Mouse (Mus musculus) gastrocnemius, postnatal 4 days (tissue): ENCODE measurements around the gene Naga. TPM values are rescaled to one million over a fixed set of nuclear protein-coding genes. Genes with fewer than 3 reads are reported as not detected.
"Not testable (repeated sequence)": the region's sequence is repeated elsewhere in the genome, so short reads cannot be mapped to it uniquely, and the experiment has no call there.

Experiments
- DNase-seq, 2 experiments: peaks; one replicate each; pipeline ENCODE4 v3.0.0; 2021 to 2022; ENCODE audit warnings: low spot score in 2 of 2, mixed read lengths in 2 of 2
- long read RNA-seq, 2 experiments: library from polyadenylated mRNA; stranded (forward); transcript quantifications; one replicate each; pipeline ENCODE4 v2.0.0; 2021
- total RNA-seq, 2 experiments: library from RNA; stranded (reverse); gene quantifications; 2 replicates each; pipeline ENCODE4 v1.2.3; 2021

Gene Naga
- 10 to 100 TPM; 42.0 to 44.4 TPM for total RNA-seq
- long read RNA-seq, experiment 1, transcript Naga-201 (10 exons, 1,913 nt) = major isoform, 27 of 34 reads
- long read RNA-seq, experiment 1, partial matches to known transcripts = 3 of 34 reads
- long read RNA-seq, experiment 1, other reads (novel, unspliced or antisense) = 3 of 34 reads
- long read RNA-seq, experiment 2, transcript Naga-201 (10 exons, 1,913 nt) = major isoform, 18 of 23 reads
- long read RNA-seq, experiment 2, partial matches to known transcripts = 3 of 23 reads
- long read RNA-seq, experiment 2, other reads (novel, unspliced or antisense) = 1 of 23 reads

DNA sequence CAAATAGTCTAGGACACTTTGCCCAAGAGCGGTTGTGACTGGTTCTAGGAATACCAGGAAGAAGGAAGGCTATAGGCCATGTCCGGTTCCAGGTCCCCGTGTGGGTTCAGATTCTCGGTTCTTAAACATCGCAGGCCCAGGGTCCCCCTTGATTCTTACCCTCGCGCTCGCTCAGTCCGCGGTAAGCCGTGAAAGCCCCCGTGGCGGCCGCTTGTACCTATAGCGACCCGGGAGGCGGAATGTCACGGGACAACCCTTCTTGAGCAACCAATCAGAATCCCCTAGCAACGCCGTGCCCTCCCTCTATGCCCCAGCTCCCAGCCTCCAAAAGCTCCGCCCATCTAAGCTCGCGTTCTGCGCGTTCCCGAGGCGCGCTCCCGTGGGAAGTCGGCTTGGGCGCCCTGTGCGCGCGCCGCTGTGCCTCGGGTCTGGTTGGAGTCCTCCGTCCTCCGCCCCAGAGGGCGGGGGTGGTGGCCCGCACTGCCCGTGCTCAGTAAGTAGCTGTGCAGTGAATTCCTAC, at the start of gene Naga, which contains the start of the genes Pheta2 and Smdt1:
TSS of gene Naga (minus strand) at position 333 of the 520 bp plus-strand sequence.
TSS of gene Pheta2 (plus strand) at position 350 of the 520 bp plus-strand sequence.
TSS of gene Smdt1 (plus strand) at position 367 of the 520 bp plus-strand sequence.
- peak; percentile 90 to 97 for DNase-seq

- no peak for DNase-seq
Measured at GRCm38 (mm10) chr15:82385729-82386128, 47.0 kb upstream of the Naga start.

DNA sequence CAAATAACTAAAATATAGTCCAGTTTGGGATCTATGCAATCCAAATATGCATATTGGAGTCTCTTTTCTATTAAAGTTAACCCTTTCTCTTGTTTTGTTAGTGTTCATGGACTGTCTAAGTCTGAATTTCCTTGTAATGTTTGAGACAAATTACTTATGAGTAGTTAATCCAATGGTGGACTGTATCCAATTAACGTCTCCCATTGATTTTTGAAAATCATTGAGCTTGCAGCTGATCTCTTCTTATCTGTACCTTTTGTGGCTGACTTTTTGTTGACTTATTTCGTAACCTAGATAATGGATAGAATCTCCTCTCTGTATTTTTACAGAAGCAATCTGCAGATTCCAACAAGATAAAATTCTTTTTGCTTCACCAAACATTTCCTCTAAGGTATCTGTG, 43.7 kb upstream of the Naga start:
- DNase-seq = no peak

- no peak for DNase-seq
Measured at GRCm38 (mm10) chr15:82380714-82381062, 42.0 kb upstream of the Naga start.

GRCm38 (mm10) chr15:82379871-82380713, 41.4 kb upstream of the Naga start, which contains the start of gene Cyp2d22:
Gene Cyp2d22, minus strand, starts transcription at chr15:82380260.
- peak in 1 of 2 experiments; percentile 62 for DNase-seq

DNA sequence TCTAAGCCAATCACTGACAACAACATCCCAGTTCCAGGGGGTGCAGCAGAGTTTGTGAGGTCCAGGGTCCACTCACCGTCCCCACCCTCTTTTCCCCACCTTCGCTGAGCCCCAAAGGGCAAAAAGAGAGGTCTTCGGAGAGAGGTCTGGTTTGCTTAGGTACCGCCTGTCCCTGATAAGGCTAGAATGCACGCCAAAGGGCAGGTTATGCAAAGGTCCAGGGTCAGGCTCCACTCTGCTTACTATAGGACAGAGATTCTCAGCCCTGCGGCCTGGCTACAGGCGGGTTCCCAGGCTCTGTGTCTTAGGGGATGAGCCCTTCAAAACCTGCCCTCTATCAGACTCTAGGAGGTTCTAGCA, 40.8 kb upstream of the Naga start:
- no peak for DNase-seq

- DNase-seq = no peak
Measured at GRCm38 (mm10) chr15:82378261-82379180, 39.8 kb upstream of the Naga start.

DNA sequence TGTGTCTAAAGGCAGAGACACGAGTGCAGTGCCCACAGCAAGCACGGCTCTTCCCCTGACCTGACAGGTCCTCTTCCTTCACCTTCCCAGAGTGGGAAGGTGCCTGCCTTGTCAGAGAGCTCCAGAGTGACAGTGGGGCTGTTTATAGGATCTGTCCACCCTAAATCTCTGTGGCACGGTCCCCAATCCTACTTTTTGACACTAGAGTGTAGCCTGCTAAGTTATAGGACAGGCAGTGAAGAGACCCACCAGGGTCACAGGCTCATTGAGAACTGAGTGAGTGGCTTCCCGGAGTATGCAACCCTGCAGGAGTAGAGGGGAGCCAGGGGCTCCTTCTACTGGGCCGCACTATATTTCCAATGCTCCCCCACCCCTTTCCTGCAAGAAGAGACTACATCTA, 39.0 kb upstream of the Naga start:
- DNase-seq = no peak

DNA sequence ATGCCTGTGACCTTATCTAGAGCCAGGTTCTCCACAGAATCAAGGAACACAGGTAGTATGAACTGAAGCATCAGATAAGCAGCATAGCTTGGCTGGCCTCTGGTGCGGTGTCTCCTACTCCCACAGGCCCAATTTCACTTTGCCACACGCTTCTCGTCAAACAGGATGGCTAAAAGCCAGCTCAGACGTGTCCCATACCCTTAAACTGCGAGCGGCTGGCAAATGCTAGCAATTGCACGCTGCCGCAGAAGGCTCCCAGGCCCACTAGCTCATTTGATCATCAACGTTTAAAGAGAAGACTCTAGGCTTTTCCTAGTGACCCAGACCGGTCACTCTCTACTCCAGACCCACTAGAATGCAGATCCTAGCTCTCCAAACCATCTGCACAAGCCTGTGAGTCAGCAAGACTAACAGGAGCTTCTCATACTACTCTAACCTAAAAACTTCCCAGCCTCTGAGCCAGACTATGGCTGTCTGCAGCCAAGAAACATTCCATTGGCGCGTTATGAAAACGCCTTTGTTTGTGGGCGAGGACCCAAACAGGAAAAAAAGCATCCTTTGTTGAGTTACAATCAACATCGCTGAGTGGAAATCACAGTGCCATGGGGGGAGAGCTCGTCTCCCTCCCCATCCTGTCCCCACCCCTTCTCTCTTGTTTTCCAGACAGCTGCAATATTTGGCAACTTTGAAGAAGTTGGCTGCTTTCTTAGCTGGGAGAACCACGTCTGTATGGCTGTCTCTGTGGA, 37.8 kb upstream of the Naga start:
- peak; percentile 28 to 76 for DNase-seq

- no peak for DNase-seq
Measured at GRCm38 (mm10) chr15:82375855-82376254, 37.1 kb upstream of the Naga start.

GRCm38 (mm10) chr15:82374437-82374836, 35.7 kb upstream of the Naga start:
- no peak for DNase-seq

- peak in 1 of 2 experiments; percentile 13 for DNase-seq
Measured at GRCm38 (mm10) chr15:82372991-82373390, 34.3 kb upstream of the Naga start.

DNA sequence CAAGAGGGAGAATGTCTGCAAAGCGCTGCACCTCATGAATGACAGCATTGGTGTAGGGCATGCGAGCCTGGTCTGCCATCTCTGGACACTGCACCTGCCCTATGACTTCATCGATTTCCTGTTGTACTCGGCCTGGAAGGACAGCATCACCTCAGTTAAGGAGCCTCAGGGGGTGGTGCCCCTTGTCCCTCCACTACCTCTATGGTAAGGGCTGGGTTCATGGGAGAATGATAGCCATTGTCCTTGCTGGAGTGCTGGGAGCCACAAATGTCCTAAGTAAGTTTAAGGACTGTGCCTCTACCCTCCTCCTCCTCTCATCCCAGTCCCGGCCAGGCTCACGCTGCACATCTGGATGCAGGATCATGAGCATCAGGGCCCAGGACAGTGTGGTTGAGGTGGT, 33.7 kb upstream of the Naga start:
- DNase-seq = no peak

DNA sequence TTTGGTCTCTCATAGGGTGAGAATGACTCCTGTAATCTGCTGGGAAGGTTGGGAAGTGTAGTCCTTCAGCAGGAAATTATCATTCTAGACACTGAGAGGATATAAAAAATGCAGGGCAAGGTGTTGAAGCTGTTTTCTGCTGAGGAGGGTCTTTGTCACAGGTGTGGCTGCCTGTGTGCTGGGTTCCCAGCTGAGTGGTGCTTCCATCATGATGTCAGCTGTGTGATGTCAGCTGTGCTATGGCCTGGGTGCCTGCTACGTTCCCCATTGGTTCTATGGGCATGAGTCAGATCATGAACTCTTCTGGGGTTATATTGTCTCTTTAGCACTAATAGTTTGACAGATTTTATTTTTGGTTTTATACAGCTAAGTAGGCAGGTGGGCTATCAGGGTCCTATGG, 30.1 kb upstream of the Naga start:
- DNase-seq = peak in 1 of 2 experiments; percentile 2

DNA sequence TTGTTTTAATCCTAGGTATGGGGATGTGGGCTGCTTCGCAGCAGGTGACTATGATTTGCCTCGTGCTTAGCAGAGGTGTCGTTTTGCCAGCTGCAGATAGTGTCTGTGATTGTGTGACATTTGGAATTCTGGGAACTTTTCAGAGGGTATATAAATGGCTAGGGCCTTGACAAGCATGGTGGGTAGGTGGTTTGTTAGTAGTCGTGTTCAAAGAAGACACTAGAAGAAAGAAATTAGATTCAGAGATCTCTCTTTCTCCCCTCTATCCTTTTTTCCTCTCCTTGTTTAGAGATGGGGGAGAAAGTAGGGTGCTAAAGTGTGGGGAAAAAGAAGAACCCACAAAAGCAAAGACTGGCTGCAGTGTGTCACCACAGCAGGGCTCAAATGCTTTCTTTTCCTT, 29.4 kb upstream of the Naga start:
- no peak for DNase-seq

- DNase-seq = not testable (repeated sequence)
Measured at GRCm38 (mm10) chr15:82364561-82364960, 25.8 kb upstream of the Naga start.

GRCm38 (mm10) chr15:82363801-82364200, 25.1 kb upstream of the Naga start:
- not testable (repeated sequence) for DNase-seq

- DNase-seq = peak in 1 of 2 experiments; percentile 6
Measured at GRCm38 (mm10) chr15:82362234-82362633, 23.5 kb upstream of the Naga start.

- peak in 1 of 2 experiments; percentile 18 for DNase-seq
Measured at GRCm38 (mm10) chr15:82361459-82362018, 22.8 kb upstream of the Naga start.
